Mouse (Mus musculus) liver, postnatal 0 days (tissue): ENCODE measurements around the gene Inpp5e. TPM values are rescaled to one million over a fixed set of nuclear protein-coding genes. Genes with fewer than 3 reads are reported as not detected.

Source experiments
- ATAC-seq: fragments of 200-750 bp; cut with Nextera tagmentation; 2 replicates; pipeline ENCODE4 v1.8.0; 2017; ENCODE audit warnings: mild to moderate bottlenecking, moderate library complexity
- DNase-seq: peaks from one replicate; pipeline ENCODE4 v3.0.0-alpha.2; 2016
- H3K27ac ChIP-seq: fragments of 300-500 bp; sonication (generic); 2 replicates; pipeline ENCODE4 v1.5.1; 2014; ENCODE audit warnings: antibody characterized with exemption, moderate library complexity, mild to moderate bottlenecking, low read depth
- H3K27me3 ChIP-seq: fragments of 300-500 bp; sonication (generic); 2 replicates; pipeline ENCODE4 v1.6.1; 2014; ENCODE audit warnings: low read length, control low read depth, mixed read lengths; ENCODE audit not compliant: insufficient read depth
- H3K36me3 ChIP-seq: fragments of 300-500 bp; sonication (generic); replicated peaks from 2 replicates; pipeline ENCODE4 v1.6.1; 2014; ENCODE audit warnings: mild to moderate bottlenecking, control low read depth, low read length, moderate library complexity, mixed read lengths; ENCODE audit not compliant: insufficient read depth
- H3K4me1 ChIP-seq: fragments of 300-500 bp; sonication (generic); 2 replicates; pipeline ENCODE4 v1.6.1; 2014; ENCODE audit warnings: antibody characterized with exemption, mild to moderate bottlenecking, control low read depth; ENCODE audit not compliant: insufficient read depth
- H3K4me2 ChIP-seq: fragments of 300-500 bp; sonication (generic); 2 replicates; pipeline ENCODE4 v1.6.1; 2014; ENCODE audit warnings: low read depth, mild to moderate bottlenecking, low read length, moderate library complexity, mixed read lengths
- H3K4me3 ChIP-seq: fragments of 300-500 bp; sonication (generic); 2 replicates; pipeline ENCODE4 v1.5.1; 2014; ENCODE audit warnings: low read depth, low read length
- H3K9ac ChIP-seq: fragments of 300-500 bp; sonication (generic); replicated peaks from 2 replicates; pipeline ENCODE4 v1.6.1; 2014; ENCODE audit warnings: mild to moderate bottlenecking, moderate library complexity
- H3K9me3 ChIP-seq: fragments of 300-500 bp; sonication (generic); 2 replicates; pipeline ENCODE4 v1.6.1; 2016; ENCODE audit warnings: mild to moderate bottlenecking, control low read depth, low read length, mixed read lengths
- CTCF ChIP-seq: sonication (generic); IDR thresholded peaks from 2 replicates; pipeline ENCODE4 v1.5.1; 2016; ENCODE audit warnings: antibody characterized with exemption, low read depth
- EP300 ChIP-seq: IDR thresholded peaks from 2 replicates; pipeline ENCODE4 v1.6.1; 2016; ENCODE audit warnings: antibody characterized with exemption, low read depth, mild to moderate bottlenecking
- WGBS: fragments of 180-500 bp; shearing (Covaris S2); extraction: QIAGEN DNeasy Blood & Tissue Kit; methylation state at CpG from one replicate; pipeline ENCODE4 v1.1.7; 2014; ENCODE audit not compliant: insufficient replicate concordance; 5-methylcytosine and 5-hydroxymethylcytosine counted together
- polyA plus RNA-seq: library from polyadenylated mRNA; unstranded; fragments of >200 nt; fragmentation: Nextera tagmentation; extraction: Ambion mirVana; gene quantifications from 2 replicates; pipeline ENCODE4 v1.2.1, GENCODE M21; 2015

Inpp5e gene
- polyA plus RNA-seq, 1 experiment from 2014 or later = 3.4 TPM

DNA sequence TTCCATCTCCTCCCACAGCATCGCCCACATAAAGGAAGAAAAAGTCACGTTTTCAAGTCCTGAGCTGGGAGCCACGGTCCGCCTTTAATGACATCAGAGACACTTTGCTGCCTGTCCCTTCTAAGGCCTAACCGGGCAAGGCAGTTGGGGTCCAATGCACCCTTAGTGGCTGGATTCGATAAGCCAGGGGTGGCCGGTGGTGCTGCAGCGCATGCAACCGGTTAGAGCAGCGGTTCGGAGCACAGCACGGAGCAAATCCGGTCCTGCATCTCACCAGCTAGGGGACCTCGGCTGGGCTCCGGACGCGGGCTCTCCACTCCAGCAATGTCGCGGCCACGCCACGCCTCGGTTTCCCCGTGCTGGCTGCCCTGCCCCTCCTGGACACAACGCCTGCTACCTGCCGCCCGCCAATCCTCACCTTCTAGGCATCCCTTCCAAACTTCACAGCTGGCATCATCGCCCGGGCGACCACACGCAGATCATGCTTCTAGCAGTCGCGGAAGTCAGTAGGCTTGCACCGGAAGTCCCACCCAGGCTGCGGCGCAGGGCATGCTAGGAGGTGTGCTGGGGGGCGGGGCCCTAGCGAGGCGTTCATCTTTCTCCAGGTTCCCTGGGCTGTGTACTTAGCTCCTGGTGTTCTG is 28.8 kb downstream of the Inpp5e start, which contains the start of gene Snapc4:
Snapc4 (minus strand) TSS at position 523 of the 641 bp plus-strand sequence.
- Histone ChIP-seq H3K9me3 (no peaks in the 10 kb centered on the region), H3K4me2 (peak within 1 kb of the TSS; percentile 99), H3K4me1 (peaks cover 6% of the 10 kb centered on the region), H3K36me3 (peaks cover 55% of the 10 kb centered on the region), H3K9ac (peak within 1 kb of the TSS; percentile 83), H3K27me3 (no peaks in the 10 kb centered on the region), H3K27ac (peak within 1 kb of the TSS; percentile 71), H3K4me3 (peak within 1 kb of the TSS; percentile 82)
- TF ChIP-seq CTCF = no peak
- no peak for TF ChIP-seq EP300
- DNase-seq = peak; percentile 89
- ATAC-seq = peak; percentile 91
- WGBS = under 1% methylated on average over 38 of the region's 38 CpGs

DNA sequence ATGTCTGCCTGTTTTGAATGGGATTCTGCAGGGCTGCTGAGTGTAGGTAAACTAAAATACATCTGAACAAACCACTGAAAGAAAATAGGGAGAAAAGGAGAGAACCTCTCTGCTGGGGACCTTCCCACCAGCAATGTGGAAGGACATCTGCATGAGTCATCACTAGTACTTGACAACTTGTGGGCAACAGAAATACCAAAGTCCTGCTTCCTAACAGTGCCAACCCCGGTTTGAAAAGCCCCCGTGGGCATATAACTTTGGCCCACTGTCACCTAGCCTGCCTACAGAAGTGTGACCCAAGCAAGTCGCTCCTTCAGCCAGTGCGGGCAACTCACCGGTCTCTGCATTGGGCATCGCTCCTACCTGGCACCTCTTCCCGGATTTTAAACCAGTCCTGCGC is 36.6 kb downstream of the Inpp5e start:
- WGBS = 92% methylated on average over 8 of the region's 8 CpGs
- no peaks in the 10 kb centered on the region for H3K27me3 ChIP-seq
- no peak overlapping the region for H3K27ac ChIP-seq
- no peak for DNase-seq
- ATAC-seq = no peak
- H3K9me3 ChIP-seq = no peaks in the 10 kb centered on the region
- no peak overlapping the region for H3K4me3 ChIP-seq
- H3K9ac ChIP-seq = no peak overlapping the region
- peaks cover 78% of the 10 kb centered on the region for H3K36me3 ChIP-seq
- TF ChIP-seq EP300 = no peak
- TF ChIP-seq CTCF = no peak
- no peaks in the 10 kb centered on the region for H3K4me1 ChIP-seq
- no peak overlapping the region for H3K4me2 ChIP-seq

DNA sequence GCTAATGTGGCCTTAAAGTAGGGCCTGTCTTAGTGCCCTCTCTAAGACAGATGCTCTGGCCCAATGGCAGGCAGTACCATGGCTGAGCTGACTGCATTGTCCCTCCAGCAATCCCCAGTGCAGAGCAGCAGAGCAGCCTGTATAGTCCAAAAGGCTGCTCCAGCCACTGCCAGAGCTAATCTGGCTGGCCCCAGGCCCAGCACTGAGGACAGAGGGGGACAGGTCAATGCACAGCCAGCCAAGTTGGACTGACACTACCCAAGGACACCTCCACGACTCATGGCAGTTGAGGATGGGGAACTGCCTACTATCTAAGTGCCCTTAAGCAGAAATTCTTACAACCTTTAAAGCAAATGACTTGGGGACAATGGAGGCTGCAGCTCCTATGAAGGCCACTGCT is 40.4 kb downstream of the Inpp5e start:
- no peak for ATAC-seq
- Histone ChIP-seq H3K4me1 (no peaks in the 10 kb centered on the region), H3K27me3 (no peaks in the 10 kb centered on the region), H3K4me2 (no peak overlapping the region), H3K36me3 (peaks cover 61% of the 10 kb centered on the region), H3K9me3 (no peaks in the 10 kb centered on the region), H3K27ac (no peak overlapping the region), H3K9ac (no peak overlapping the region), H3K4me3 (no peak overlapping the region)
- no peak for DNase-seq
- TF ChIP-seq EP300 = no peak
- TF ChIP-seq CTCF = no peak
- WGBS = 76% methylated on average over 1 of the region's 1 CpGs

DNA sequence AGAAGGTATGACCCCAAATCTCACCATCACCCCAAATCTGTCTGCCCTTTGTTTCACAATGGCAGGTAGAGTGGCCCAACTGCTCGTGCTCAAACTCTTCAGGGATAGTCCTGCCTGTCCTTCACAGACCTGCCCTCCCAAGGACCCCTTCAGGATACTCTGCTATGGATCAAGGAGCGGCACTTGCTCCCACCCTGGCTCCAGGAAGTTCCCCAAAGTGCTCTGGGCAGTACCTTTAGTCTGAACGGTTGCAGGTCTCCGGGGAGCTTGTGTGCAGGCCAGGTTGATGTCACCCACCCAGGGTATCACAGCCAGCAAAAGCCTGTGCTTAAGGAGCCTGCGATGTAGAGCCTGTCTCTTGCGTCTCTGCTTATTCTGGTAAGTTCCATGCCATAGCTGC is 41.1 kb downstream of the Inpp5e start:
- Histone ChIP-seq H3K27ac (no peak overlapping the region), H3K9me3 (no peaks in the 10 kb centered on the region), H3K4me2 (no peak overlapping the region), H3K9ac (no peak overlapping the region), H3K27me3 (no peaks in the 10 kb centered on the region), H3K4me1 (no peaks in the 10 kb centered on the region), H3K4me3 (no peak overlapping the region), H3K36me3 (peaks cover 55% of the 10 kb centered on the region)
- WGBS = 82% methylated on average over 6 of the region's 6 CpGs
- TF ChIP-seq CTCF (no peak), EP300 (no peak)
- DNase-seq = no peak
- no peak for ATAC-seq

DNA sequence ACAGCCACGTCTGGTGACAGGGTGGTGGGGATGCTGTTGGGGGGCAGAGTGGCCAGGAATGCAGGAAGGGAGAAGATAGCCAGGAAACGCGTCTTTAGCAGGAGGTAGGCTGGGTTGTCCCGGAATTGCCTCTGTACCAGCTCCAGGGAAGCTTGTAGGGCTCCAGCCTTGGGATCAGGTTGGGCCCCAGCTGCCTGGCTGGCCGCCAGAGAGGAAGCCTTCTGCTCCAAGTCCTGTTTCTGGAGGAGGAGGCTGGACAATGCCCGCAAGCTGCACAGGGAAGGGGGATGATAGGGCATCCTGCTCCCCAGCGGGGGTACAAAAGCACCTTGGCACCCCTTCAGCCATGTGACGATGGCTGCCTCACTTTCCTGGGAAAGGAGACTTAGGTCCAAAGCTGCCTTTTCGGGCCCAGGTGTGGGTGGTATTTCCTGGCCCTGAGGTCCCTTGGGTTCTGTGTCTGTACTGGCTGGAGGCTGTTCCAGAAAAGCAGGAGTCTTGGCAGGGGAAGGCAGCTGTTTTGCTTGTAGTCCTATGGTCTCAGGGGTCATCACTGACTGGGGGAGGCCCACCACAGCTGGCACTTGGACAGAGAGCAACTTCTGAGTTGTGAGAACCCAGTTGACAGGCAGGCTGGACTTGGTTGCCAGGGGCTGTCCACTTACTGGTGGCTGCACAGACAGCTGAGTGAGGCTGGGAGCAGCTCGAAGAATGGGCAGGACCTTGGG is 44.1 kb downstream of the Inpp5e start:
- H3K36me3 ChIP-seq = peaks cover 35% of the 10 kb centered on the region
- no peak overlapping the region for H3K4me2 ChIP-seq
- no peak overlapping the region for H3K4me3 ChIP-seq
- no peak overlapping the region for H3K27ac ChIP-seq
- ATAC-seq (no peak), DNase-seq (peak; percentile 49)
- 78% methylated on average over 10 of the region's 10 CpGs for WGBS
- TF ChIP-seq CTCF = no peak
- no peak for TF ChIP-seq EP300
- no peak overlapping the region for H3K9ac ChIP-seq
- no peaks in the 10 kb centered on the region for H3K27me3 ChIP-seq
- no peaks in the 10 kb centered on the region for H3K9me3 ChIP-seq
- H3K4me1 ChIP-seq = no peaks in the 10 kb centered on the region

DNA sequence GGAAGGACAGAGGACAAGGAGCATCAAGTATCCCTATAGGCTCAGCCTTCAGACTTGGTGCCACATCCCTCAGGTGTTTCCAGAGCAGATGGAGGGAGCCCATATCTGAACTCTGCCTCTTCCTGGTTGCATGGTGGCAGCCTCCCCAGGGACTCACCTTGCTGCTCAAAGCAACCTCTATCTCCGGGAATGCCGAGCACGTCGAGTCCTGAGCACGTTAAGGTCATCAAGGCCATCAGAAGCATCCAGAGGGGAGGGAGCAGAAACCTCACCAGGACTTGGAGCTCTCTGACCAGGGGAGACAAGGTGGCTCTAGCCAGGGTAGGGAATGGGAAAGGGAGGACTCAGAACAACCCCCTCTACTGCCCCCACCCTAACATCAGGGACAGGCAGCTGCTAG is 45.5 kb downstream of the Inpp5e start:
- Histone ChIP-seq H3K9me3 (no peaks in the 10 kb centered on the region), H3K9ac (no peak overlapping the region), H3K4me1 (no peaks in the 10 kb centered on the region), H3K27ac (no peak overlapping the region), H3K4me3 (no peak overlapping the region), H3K4me2 (no peak overlapping the region), H3K36me3 (peaks cover 24% of the 10 kb centered on the region), H3K27me3 (no peaks in the 10 kb centered on the region)
- no peak for TF ChIP-seq EP300
- TF ChIP-seq CTCF = no peak
- no peak for ATAC-seq
- WGBS = 76% methylated on average over 5 of the region's 5 CpGs
- DNase-seq = no peak
